Mouse (Mus musculus) activated CD4-positive, CD25-positive, alpha-beta regulatory T cell, adult 9 weeks (primary cell): ENCODE results near the gene Vpreb3. TPM values are rescaled to one million over a fixed set of nuclear protein-coding genes. Genes with fewer than 3 reads are reported as not detected.

Experiments
- polyA plus RNA-seq: library from polyadenylated mRNA; unstranded; fragments of 100-300 nt; shearing (Covaris generic); gene quantifications from one replicate; pipeline ENCODE4 v1.2.1, GENCODE M21; 2017

Vpreb3 gene
- polyA plus RNA-seq = 0.92 TPM

DNA sequence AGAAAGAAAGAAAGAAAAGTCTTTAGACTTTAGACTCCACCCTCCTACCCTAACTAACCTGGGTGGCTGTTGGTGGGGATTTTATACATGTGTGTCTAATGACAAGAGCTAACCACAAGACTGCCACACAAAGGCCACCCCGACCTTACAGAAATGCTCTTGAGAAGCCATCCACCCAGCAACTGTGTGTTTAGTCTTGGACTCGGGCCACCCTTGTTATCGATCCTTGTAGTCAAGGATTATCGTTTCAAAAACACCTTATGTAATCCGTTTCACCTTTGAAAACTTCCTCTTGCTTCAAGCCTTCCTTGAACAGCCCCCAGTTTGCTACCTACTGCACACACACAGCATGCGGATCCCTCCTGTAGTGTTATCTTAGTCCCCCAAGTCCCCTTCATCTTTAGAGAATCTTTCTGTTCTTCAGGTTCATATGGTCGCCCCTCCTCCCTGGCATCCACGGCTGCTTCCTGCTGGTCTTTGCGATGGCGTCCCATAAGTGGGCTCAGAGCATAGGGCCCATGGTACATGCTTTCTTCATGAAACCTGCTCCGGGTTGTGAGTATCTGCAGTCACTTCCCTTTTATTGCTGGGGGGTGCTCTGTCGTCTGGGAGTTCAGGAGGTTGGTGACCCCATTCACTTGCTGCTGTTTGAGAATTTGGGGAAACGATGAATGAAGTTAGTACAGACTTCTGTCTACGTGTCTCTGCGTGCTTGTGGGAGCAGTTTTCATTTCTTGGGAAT, at the start of gene Vpreb3:
Vpreb3 (plus strand) TSS at position 322 of the 742 bp plus-strand sequence.

DNA sequence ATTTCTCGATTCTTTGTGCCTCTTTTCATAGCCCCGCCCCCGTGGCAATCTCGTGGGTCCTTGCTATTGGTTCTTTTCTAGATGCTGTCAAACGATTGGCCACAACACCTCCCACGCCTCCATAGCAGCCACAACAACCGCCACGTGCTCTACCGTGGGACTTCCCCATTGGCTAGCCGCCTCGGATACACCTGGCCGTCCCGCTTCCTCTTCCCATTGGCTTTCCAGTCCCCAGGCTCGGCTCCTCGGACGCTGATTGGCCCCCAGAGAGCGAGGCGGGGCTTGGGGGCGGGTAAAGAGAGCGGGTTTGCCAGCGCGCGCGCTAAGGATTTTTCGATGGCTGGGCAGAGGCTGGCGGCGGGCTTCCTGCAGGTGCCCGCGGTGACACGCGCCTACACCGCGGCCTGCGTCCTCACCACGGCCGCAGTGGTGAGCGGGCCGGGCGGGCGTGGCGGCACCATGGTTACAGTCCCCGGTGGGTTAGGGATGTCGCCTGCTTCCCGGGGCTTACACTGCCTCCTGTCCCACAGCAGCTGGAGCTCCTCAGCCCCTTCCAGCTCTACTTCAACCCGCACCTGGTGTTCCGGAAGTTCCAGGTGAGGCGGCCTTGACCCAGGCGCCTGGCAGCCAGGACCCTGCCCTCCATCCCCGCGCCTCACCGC, 49.6 kb upstream of the Vpreb3 start, which contains the start of gene Derl3:
Derl3 (plus strand) TSS at position 325 of the 662 bp plus-strand sequence.

DNA sequence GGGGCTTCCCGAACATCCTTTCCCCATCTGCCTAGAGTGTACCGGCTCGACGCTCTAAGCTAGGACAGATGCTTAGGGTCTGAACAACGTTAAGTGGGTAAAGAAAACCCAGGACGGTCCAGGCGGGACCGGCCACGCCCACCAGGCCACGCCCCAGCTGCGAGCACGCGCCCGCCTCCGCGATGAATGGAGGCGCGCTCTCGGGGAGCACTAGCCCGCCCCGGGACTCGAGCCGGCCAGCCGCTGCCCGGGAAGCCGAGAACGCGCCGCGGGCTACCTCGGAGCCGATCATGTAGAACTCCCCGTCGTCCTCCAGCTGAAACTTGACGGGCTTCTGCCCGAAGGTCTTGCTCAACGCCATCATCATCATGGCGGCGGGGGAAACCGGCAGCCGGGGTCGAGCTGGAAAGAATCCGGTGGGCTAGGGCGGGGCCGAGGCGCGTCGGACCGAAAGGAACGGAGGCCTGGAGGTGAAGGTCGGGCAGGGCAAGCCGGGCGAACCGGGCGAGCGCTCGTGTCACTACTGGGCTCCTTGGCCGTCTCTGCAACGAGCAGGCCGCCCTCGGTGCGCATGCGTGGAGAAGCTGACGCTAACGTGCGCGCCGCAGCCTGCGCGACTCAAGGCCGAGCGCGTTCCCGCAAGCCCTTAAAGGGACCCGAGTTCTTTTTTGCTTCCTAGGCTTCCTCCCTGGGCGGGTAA, 21.7 kb upstream of the Vpreb3 start, which contains the start of gene Smarcb1:
Smarcb1 (minus strand) TSS at position 592 of the 700 bp plus-strand sequence.

DNA sequence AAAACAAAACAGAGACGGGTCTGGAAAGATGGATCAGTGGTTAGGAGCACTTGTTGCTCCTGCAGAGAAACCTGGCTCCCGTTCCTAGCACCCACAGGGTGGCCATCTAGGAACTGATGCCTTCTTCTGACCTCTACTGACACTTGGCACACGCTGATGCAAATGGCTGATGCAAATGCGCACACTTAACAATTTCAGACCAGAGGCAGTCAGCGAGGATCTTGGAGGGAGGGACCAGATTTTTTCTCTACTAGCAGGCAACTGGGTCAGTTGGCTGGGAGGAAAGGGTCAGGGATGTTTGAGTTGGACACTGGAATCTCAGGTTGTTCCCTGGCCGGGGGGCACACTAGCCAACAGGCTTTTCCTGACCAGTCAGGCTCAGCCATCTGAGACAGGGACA, 10.0 kb upstream of the Vpreb3 start, which contains the start of gene Chchd10:
Chchd10 (plus strand) TSS at position 240 of the 400 bp plus-strand sequence.

DNA sequence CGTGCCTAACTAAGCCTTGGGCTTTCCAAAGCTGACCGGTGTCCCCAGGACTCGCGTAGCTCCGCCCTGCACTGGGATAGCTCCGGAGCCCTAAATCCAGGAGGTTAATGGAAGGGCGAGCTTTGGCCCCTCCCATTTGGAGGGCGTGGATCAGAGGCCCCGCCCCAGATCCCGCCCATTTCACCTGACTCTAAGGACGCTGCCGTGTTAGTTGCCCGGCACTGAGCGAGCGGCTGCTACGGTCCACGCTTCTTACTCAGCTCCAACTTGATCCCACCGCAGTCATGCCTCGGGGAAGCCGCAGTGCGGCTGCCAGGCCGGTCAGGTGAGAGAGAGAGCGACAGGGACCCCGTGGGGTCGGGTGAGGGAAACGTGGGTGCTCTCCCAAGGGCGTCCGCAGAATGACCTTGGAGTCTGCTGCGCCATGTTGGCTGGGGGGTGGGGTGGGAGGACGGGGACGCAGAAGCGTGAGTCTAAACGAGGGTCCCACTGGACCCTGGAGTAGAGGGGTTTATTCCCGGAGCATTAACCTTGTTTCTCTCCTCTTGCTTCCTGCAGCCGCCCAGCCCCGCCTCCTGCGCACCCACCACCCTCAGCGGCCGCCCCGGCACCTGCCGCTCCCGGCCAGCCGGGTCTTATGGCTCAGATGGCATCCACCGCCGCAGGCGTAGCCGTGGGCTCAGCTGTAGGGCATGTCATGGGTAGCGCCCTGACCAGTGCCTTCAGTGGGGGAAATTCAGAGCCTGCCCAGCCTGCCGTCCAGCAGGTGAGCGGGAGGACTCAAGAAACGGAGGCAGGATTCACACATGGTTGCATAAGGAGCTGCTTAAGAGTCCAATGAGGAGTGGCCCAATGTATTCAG, 6.9 kb upstream of the Vpreb3 start, which contains the start of gene Mmp11:
Mmp11 (minus strand) TSS at position 817 of the 862 bp plus-strand sequence.

DNA sequence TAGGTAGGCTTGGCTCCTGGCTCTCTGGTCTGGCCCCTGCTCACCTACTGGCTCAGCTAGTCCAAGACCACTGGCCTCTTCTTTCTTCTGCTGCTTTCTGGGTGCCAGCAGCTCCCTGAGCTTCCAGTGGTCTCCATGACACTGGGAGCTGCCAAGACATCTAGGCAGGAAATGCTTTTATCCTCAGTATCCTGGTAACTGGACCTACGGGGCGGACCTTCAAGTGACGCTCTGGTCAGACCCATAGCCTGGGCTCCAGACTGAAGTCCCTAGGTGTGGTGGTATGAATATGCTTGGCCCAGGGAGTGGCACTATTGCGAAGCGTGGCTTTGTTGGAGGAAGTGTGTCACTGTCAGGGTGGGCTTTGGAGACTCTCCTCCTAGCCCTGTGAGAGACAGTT, 2.3 kb upstream of the Vpreb3 start, which contains the start of gene Gm867:
Gm867 (minus strand) TSS at position 153 of the 400 bp plus-strand sequence.

DNA sequence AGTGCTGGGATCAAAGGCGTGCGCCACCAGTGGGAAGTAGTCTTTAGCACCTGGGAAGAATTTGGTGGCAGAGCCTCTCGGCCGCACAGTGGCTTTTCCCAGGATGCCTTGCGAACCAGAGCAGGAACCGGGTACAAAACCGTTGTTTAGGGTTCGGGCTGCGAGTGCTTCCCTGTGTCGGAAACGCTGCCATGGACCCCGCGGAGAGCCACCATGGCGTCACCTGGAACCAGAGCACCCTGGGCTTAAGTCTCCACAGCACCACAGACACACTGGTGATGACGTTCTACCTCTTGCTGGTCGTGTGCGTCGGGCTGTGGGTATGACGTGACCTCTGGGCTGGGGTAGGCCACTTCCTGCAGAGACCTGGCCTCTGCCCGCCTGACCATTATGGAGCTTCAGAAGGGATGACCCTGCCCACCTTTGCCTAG, 11.5 kb downstream of the Vpreb3 start, which contains the start of gene Gm5134:
Gm5134 (plus strand) TSS at position 134 of the 431 bp plus-strand sequence.

Other genes with a start within 250 kb of the Vpreb3 start
- gene Cabin1, start 178.7 kb upstream of the Vpreb3 start, polyA plus RNA-seq = 59.1 TPM
- gene Ddt, start 169.6 kb upstream of the Vpreb3 start, polyA plus RNA-seq = 79.9 TPM
- not detected for gene Gm20441, start 162.1 kb upstream of the Vpreb3 start, polyA plus RNA-seq
- 10.1 TPM for gene Gstt3, start 161.6 kb upstream of the Vpreb3 start, polyA plus RNA-seq
- gene Gstt1, start 144.5 kb upstream of the Vpreb3 start, polyA plus RNA-seq = 0.42 TPM
- gene Gstt4, start 120.5 kb upstream of the Vpreb3 start, polyA plus RNA-seq = not detected
- 58.6 TPM for gene Gstt2, start 105.6 kb upstream of the Vpreb3 start, polyA plus RNA-seq
- 682 TPM for gene Mif, start 82.8 kb upstream of the Vpreb3 start, polyA plus RNA-seq
- gene Derl3, start 49.6 kb upstream of the Vpreb3 start, polyA plus RNA-seq = 3.1 TPM
- gene Smarcb1, start 21.4 kb upstream of the Vpreb3 start, polyA plus RNA-seq = 120 TPM
- 55.3 TPM for gene Chchd10, start 9.9 kb upstream of the Vpreb3 start, polyA plus RNA-seq
- 8.0 TPM for gene Mmp11, start 6.6 kb upstream of the Vpreb3 start, polyA plus RNA-seq
- not detected for gene Gm867, start 2.4 kb upstream of the Vpreb3 start, polyA plus RNA-seq
- gene Gm5134, start 11.5 kb downstream of the Vpreb3 start, polyA plus RNA-seq = 1.7 TPM
- gene Zfp280b, start 89.6 kb downstream of the Vpreb3 start, polyA plus RNA-seq = 35.1 TPM
- gene Slc5a4b, start 167.9 kb downstream of the Vpreb3 start, polyA plus RNA-seq = not detected
- not detected for gene Slc5a4a, start 204.4 kb downstream of the Vpreb3 start, polyA plus RNA-seq